Comparison of ENCODE assay signal across 8 mouse cellular contexts in genomic region chr2:178407053-178407815, GRCm38 (mm10). TPM values are rescaled to one million over a fixed set of nuclear protein-coding genes. Genes with fewer than 3 reads are reported as not detected.
DNase-seq lines count a peak whose midpoint lies in the region; ATAC-seq lines count a peak whose summit lies in the region.

Sycp2 (minus strand) TSS chr2:178407685.

- DNase-seq in kidney, adult 8-10 months: no peak
- DNase-seq in adrenal gland, postnatal 36 days: no peak
- no peak for DNase-seq in adrenal gland, adult 8-10 months
- DNase-seq in frontal cortex, adult 2 months (ENCODE audit: extremely low spot score in 1 of 2, low spot score in 1 of 2): no peak

- no peaks in the 10 kb centered on the region for H3K36me3 ChIP-seq in kidney, embryonic 16.5 days (ENCODE audit: insufficient read depth, low read length)
- H3K36me3 ChIP-seq in intestine, embryonic 16.5 days (ENCODE audit: control insufficient read depth, insufficient read depth, low read length): peaks cover 3% of the 10 kb centered on the region; the same call in 1 of the 2 replicates
- no peaks in the 10 kb centered on the region for H3K36me3 ChIP-seq in neural tube, embryonic 12.5 days

- no peak within 1 kb of the TSS for H3K27ac ChIP-seq in kidney, embryonic 16.5 days (ENCODE audit: low read length)
- peak within 1 kb of the TSS; percentile 64 for H3K27ac ChIP-seq in brown adipose tissue, adult 24 weeks (replicated peaks; ENCODE audit: low read depth, low read length)
- H3K27ac ChIP-seq in intestine, embryonic 16.5 days (ENCODE audit: low read length): no peak within 1 kb of the TSS
- no peak within 1 kb of the TSS for H3K27ac ChIP-seq in neural tube, embryonic 12.5 days

- WGBS in kidney, embryonic 16.5 days: 85% methylated on average over 52 of the region's 52 CpGs
- WGBS in intestine, embryonic 16.5 days: 84% methylated on average over 52 of the region's 52 CpGs
- 84% methylated on average over 52 of the region's 52 CpGs for WGBS in neural tube, embryonic 12.5 days

- no peaks in the 10 kb centered on the region for H3K27me3 ChIP-seq in kidney, embryonic 16.5 days (ENCODE audit: insufficient read depth, low read length)
- no peaks in the 10 kb centered on the region for H3K27me3 ChIP-seq in intestine, embryonic 16.5 days (replicated peaks; ENCODE audit: control insufficient read depth, insufficient read depth, low read length)
- H3K27me3 ChIP-seq in neural tube, embryonic 12.5 days (replicated peaks): no peaks in the 10 kb centered on the region

- no peak within 1 kb of the TSS for H3K9ac ChIP-seq in kidney, embryonic 16.5 days (replicated peaks; ENCODE audit: low read length)
- no peak within 1 kb of the TSS for H3K9ac ChIP-seq in intestine, embryonic 16.5 days (ENCODE audit: low read depth, low read length)
- no peak within 1 kb of the TSS for H3K9ac ChIP-seq in neural tube, embryonic 12.5 days

- H3K9me3 ChIP-seq in kidney, embryonic 16.5 days (ENCODE audit: low read length): peaks cover 6% of the 10 kb centered on the region; the same call in 1 of the 2 replicates
- peaks cover 8% of the 10 kb centered on the region for H3K9me3 ChIP-seq in intestine, embryonic 16.5 days (ENCODE audit: control insufficient read depth, low read length)
- H3K9me3 ChIP-seq in neural tube, embryonic 12.5 days: 0 out of 2 replicates have a peak, but pooled peaks cover 7% of the 10 kb centered on the region

- H3K4me2 ChIP-seq in kidney, embryonic 16.5 days (replicated peaks; ENCODE audit: low read depth, low read length): no peak within 1 kb of the TSS
- H3K4me2 ChIP-seq in intestine, embryonic 16.5 days (ENCODE audit: low read depth, low read length): no peak within 1 kb of the TSS
- no peak within 1 kb of the TSS for H3K4me2 ChIP-seq in neural tube, embryonic 12.5 days (replicated peaks)

- H3K4me3 ChIP-seq in kidney, embryonic 16.5 days (ENCODE audit: low read length): no peak within 1 kb of the TSS
- H3K4me3 ChIP-seq in brown adipose tissue, adult 24 weeks (ENCODE audit: insufficient read depth, low read depth, low read length): no peak within 1 kb of the TSS
- no peak within 1 kb of the TSS for H3K4me3 ChIP-seq in intestine, embryonic 16.5 days (ENCODE audit: low read length)
- no peak within 1 kb of the TSS for H3K4me3 ChIP-seq in neural tube, embryonic 12.5 days

- ATAC-seq in kidney, embryonic 16.5 days (ENCODE audit: low FRiP score, low TSS enrichment): peak; percentile 75
- ATAC-seq in intestine, embryonic 16.5 days: peak; percentile 28; the same call in 1 of the 2 replicates
- ATAC-seq in neural tube, embryonic 12.5 days (ENCODE audit: low FRiP score, low read depth): peak; percentile 44

- H3K4me1 ChIP-seq in kidney, embryonic 16.5 days (ENCODE audit: insufficient read depth, low read length): no peaks in the 10 kb centered on the region
- H3K4me1 ChIP-seq in brown adipose tissue, adult 24 weeks (ENCODE audit: control insufficient read depth, insufficient read depth, insufficient read length, low read length): peaks cover 7% of the 10 kb centered on the region; the same call in 1 of the 2 replicates
- H3K4me1 ChIP-seq in intestine, embryonic 16.5 days (ENCODE audit: control insufficient read depth, insufficient read depth, low read length): peaks cover 3% of the 10 kb centered on the region
- no peaks in the 10 kb centered on the region for H3K4me1 ChIP-seq in neural tube, embryonic 12.5 days

RNA-seq across cellular contexts. Expression of gene Sycp2, which starts in this region (rescaled TPM):
- polyA plus RNA-seq in kidney, embryonic 16.5 days (2015; fragmentation: Nextera tagmentation; extraction: Ambion mirVana): 0.04 TPM in 1 of 2 replicates, not detected in the other
- 0.50 and 0.79 TPM in 2 replicates for polyA plus RNA-seq in brown adipose tissue, adult 24 weeks (2012; ENCODE audit: insufficient read depth, insufficient read length, missing spikeins)
- 0.04 and 0.17 TPM in 2 replicates for polyA plus RNA-seq in intestine, embryonic 16.5 days (2015; fragmentation: Nextera tagmentation; extraction: Ambion mirVana)
- polyA plus RNA-seq in neural tube, embryonic 12.5 days (2016; fragmentation: Nextera tagmentation; extraction: Ambion mirVana): 0.23 and 0.46 TPM in 2 replicates
- under 1 TPM; 0.07 to 0.30 TPM for total RNA-seq in adrenal gland, postnatal 36 days (2021)
- under 1 TPM in 3 of 4 experiments, not detected in 1; 0.15 to 0.65 (median 0.32) TPM for total RNA-seq in adrenal gland, adult 8-10 months (2022)
- polyA plus RNA-seq in frontal cortex, adult 2 months (2012; rRNA removed): 0.74 and 0.92 TPM in 2 replicates

Comparison
In these comparisons a context has a peak if more than half of its experiments do, and no peak if none do; other contexts are left out.
1. Peak in ATAC-seq in kidney, embryonic 16.5 days; RNA of the gene not detected or under 1 TPM.
2. Peak in ATAC-seq in intestine, embryonic 16.5 days; RNA of the gene not detected or under 1 TPM.
3. Peak in ATAC-seq in neural tube, embryonic 12.5 days; RNA of the gene not detected or under 1 TPM.